Mouse (Mus musculus) activated CD4-positive, CD25-positive, alpha-beta regulatory T cell, adult 9 weeks (primary cell): ENCODE measurements around the gene Olfr273. TPM values are rescaled to one million over a fixed set of nuclear protein-coding genes. Genes with fewer than 3 reads are reported as not detected.

Experiments used
- polyA plus RNA-seq: library from polyadenylated mRNA; unstranded; fragments of 100-300 nt; shearing (Covaris generic); gene quantifications from one replicate; pipeline ENCODE4 v1.2.1, GENCODE M21; 2017

Gene Olfr273
- polyA plus RNA-seq: not detected

DNA sequence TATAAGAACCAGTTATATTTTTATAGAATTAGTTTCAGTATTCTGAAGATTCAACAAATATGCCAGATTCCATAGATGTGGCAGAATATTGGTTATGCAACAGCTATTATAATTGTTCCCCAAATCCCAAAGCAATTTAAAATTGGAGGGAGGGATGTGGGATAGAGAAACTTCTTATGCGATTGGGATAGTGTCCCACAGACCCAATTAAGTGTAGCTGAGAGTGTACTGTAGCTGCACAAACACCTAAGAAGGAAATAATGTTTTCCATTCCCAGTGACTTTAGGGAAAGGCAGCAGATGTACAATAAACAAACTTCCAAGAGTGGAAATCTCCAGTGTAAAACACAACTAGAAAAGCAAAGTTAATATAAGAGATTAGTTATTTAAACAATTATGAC is at the start of gene Olfr273:
TSS of gene Olfr273 (minus strand) at position 101 of the 400 bp plus-strand sequence.

DNA sequence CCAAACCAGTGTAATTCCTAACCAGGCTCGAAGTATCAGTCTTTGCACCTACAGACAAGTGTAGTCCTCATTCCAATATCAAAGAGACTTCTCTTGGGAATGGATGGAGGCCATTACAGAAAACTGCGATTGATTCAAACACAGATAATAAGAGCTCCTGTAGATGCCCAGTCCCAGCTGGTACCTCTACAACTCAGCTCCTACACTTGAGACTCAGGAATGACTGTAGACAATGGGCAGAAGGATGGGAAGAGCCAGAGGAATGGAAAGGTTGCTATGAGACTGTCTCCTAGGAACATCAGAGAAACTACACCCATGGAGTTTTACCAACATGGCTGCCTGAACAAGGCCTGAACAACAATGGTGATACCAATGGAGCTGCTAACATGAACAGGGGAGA is 44.7 kb downstream of the Olfr273 start, which contains the start of gene Olfr275:
TSS of gene Olfr275 (plus strand) at position 301 of the 400 bp plus-strand sequence.

Other genes starting within 250 kb of the Olfr273 start
- gene Olfr275, start 44.6 kb downstream of the Olfr273 start, polyA plus RNA-seq: not detected
- gene Olfr272, start 59.9 kb upstream of the Olfr273 start, polyA plus RNA-seq: not detected
- not detected for gene Olfr270, start 105.3 kb upstream of the Olfr273 start, polyA plus RNA-seq
- not detected for gene Nipsnap3a, start 130.0 kb upstream of the Olfr273 start, polyA plus RNA-seq
- gene Nipsnap3b, start 152.6 kb upstream of the Olfr273 start, polyA plus RNA-seq: 82.2 TPM